Mouse (Mus musculus) midbrain, embryonic 16.5 days (tissue): ENCODE results near the gene Tmem121b. TPM values are rescaled to one million over a fixed set of nuclear protein-coding genes. Genes with fewer than 3 reads are reported as not detected.

ENCODE experiments used
- ATAC-seq: fragments of 200-750 bp; cut with Nextera tagmentation; 2 replicates; pipeline ENCODE4 v1.8.0; 2017; ENCODE audit warnings: moderate TSS enrichment
- H3K27ac ChIP-seq: fragments of 300-500 bp; sonication (generic); 2 replicates; pipeline ENCODE4 v1.5.1; 2014; ENCODE audit warnings: mild to moderate bottlenecking, low read length, mixed read lengths
- H3K27me3 ChIP-seq: fragments of 300-500 bp; sonication (generic); 2 replicates; pipeline ENCODE4 v1.6.1; 2014; ENCODE audit warnings: low read depth, low read length, mixed read lengths; ENCODE audit not compliant: control insufficient read depth, insufficient read depth
- H3K36me3 ChIP-seq: fragments of 300-500 bp; sonication (generic); 2 replicates; pipeline ENCODE4 v1.6.1; 2014; ENCODE audit warnings: mild to moderate bottlenecking, low read length, moderate library complexity, mixed read lengths; ENCODE audit not compliant: control insufficient read depth, insufficient read depth
- H3K4me1 ChIP-seq: fragments of 300-500 bp; sonication (generic); 2 replicates; pipeline ENCODE4 v1.6.1; 2014; ENCODE audit warnings: mild to moderate bottlenecking, low read length, mixed read lengths; ENCODE audit not compliant: control insufficient read depth, insufficient read depth
- H3K4me2 ChIP-seq: fragments of 300-500 bp; sonication (generic); 2 replicates; pipeline ENCODE4 v1.6.1; 2014; ENCODE audit warnings: mild to moderate bottlenecking, low read length, mixed read lengths
- H3K4me3 ChIP-seq: fragments of 300-500 bp; sonication (generic); 2 replicates; pipeline ENCODE4 v1.5.1; 2014; ENCODE audit warnings: low read depth, mild to moderate bottlenecking, low read length, moderate library complexity, mixed read lengths
- H3K9ac ChIP-seq: fragments of 300-500 bp; sonication (generic); 2 replicates; pipeline ENCODE4 v1.6.1; 2014; ENCODE audit warnings: low read depth, low read length, mixed read lengths
- H3K9me3 ChIP-seq: fragments of 300-500 bp; sonication (generic); replicated peaks from 2 replicates; pipeline ENCODE4 v1.6.1; 2014; ENCODE audit warnings: mild to moderate bottlenecking, low read length, mixed read lengths; ENCODE audit not compliant: control insufficient read depth, poor library complexity, severe bottlenecking
- WGBS: fragments of 180-500 bp; shearing (Covaris S2); extraction: QIAGEN DNeasy Blood & Tissue Kit; methylation state at CpG from one replicate; pipeline ENCODE4 v1.1.7; 2014; 5-methylcytosine and 5-hydroxymethylcytosine counted together
- polyA plus RNA-seq: library from polyadenylated mRNA; unstranded; fragments of >200 nt; fragmentation: Nextera tagmentation; extraction: Ambion mirVana; gene quantifications from 2 replicates; pipeline ENCODE4 v1.2.1, GENCODE M21; 2015

Tmem121b gene
- polyA plus RNA-seq, 1 experiment from 2014 or later = 2.6 TPM

- 86% methylated on average over 5 of the region's 5 CpGs for WGBS
- no peak for ATAC-seq
- H3K36me3 ChIP-seq = no peaks in the 10 kb centered on the region
Observed at GRCm38 (mm10) chr6:120453103-120453445, 40.5 kb downstream of the Tmem121b start.

GRCm38 (mm10) chr6:120452384-120453102 lies 41.1 kb downstream of the Tmem121b start:
- H3K36me3 ChIP-seq = no peaks in the 10 kb centered on the region
- no peaks in the 10 kb centered on the region for H3K9me3 ChIP-seq
- H3K4me1 ChIP-seq = no peaks in the 10 kb centered on the region
- H3K9ac ChIP-seq = no peak overlapping the region
- no peaks in the 10 kb centered on the region for H3K27me3 ChIP-seq
- H3K4me3 ChIP-seq = no peak overlapping the region
- 93% methylated on average over 11 of the region's 11 CpGs for WGBS
- no peak for ATAC-seq
- no peak overlapping the region for H3K27ac ChIP-seq
- H3K4me2 ChIP-seq = no peak overlapping the region

More at GRCm38 (mm10) chr6:120453103-120453445, 40.5 kb downstream of the Tmem121b start:
- Histone ChIP-seq H3K4me3 (no peak overlapping the region), H3K4me1 (no peaks in the 10 kb centered on the region), H3K9ac (no peak overlapping the region), H3K9me3 (no peaks in the 10 kb centered on the region), H3K4me2 (no peak overlapping the region), H3K27me3 (no peaks in the 10 kb centered on the region), H3K27ac (no peak overlapping the region)

- ATAC-seq = no peak
Observed at GRCm38 (mm10) chr6:120450208-120450607, 43.4 kb downstream of the Tmem121b start.

GRCm38 (mm10) chr6:120443363-120444355 lies 49.9 kb downstream of the Tmem121b start:
- H3K27me3 ChIP-seq = no peaks in the 10 kb centered on the region
- no peak overlapping the region for H3K4me2 ChIP-seq
- H3K9me3 ChIP-seq = no peaks in the 10 kb centered on the region
- no peak overlapping the region for H3K9ac ChIP-seq
- WGBS = 75% methylated on average over 14 of the region's 14 CpGs
- H3K4me1 ChIP-seq = no peaks in the 10 kb centered on the region
- H3K4me3 ChIP-seq = no peak overlapping the region
- H3K36me3 ChIP-seq = peaks cover 7% of the 10 kb centered on the region; the same call in 1 of the 2 replicates
- no peak for ATAC-seq
- H3K27ac ChIP-seq = no peak overlapping the region

More at GRCm38 (mm10) chr6:120450208-120450607, 43.4 kb downstream of the Tmem121b start:
- H3K27ac ChIP-seq = no peak overlapping the region
- 86% methylated on average over 3 of the region's 3 CpGs for WGBS
- H3K4me1 ChIP-seq = no peaks in the 10 kb centered on the region
- no peak overlapping the region for H3K4me2 ChIP-seq
- H3K9me3 ChIP-seq = no peaks in the 10 kb centered on the region
- no peaks in the 10 kb centered on the region for H3K27me3 ChIP-seq
- no peak overlapping the region for H3K4me3 ChIP-seq
- H3K9ac ChIP-seq = no peak overlapping the region
- H3K36me3 ChIP-seq = no peaks in the 10 kb centered on the region

GRCm38 (mm10) chr6:120442171-120442749 lies 51.3 kb downstream of the Tmem121b start:
- H3K4me3 ChIP-seq = no peak overlapping the region
- no peak overlapping the region for H3K4me2 ChIP-seq
- peaks cover 11% of the 10 kb centered on the region; the same call in 1 of the 2 replicates for H3K36me3 ChIP-seq
- ATAC-seq = no peak
- 92% methylated on average over 4 of the region's 4 CpGs for WGBS
- no peak overlapping the region for H3K9ac ChIP-seq
- no peak overlapping the region for H3K27ac ChIP-seq
- H3K9me3 ChIP-seq = no peaks in the 10 kb centered on the region
- no peaks in the 10 kb centered on the region for H3K27me3 ChIP-seq
- H3K4me1 ChIP-seq = no peaks in the 10 kb centered on the region

Other genes starting within 250 kb of the Tmem121b start
- gene D330020A13Rik, start 199.4 kb downstream of the Tmem121b start, polyA plus RNA-seq = not detected in 2 replicates
- gene B4galnt3, start 199.2 kb downstream of the Tmem121b start, polyA plus RNA-seq = 0.11 TPM in 1 of 2 replicates, not detected in the other
- 32.0 and 37.8 TPM in 2 replicates for gene Kdm5a, start 129.7 kb downstream of the Tmem121b start, polyA plus RNA-seq
- 10.5 and 11.3 TPM in 2 replicates for gene Ccdc77, start 129.4 kb downstream of the Tmem121b start, polyA plus RNA-seq
- 2.3 and 3.5 TPM in 2 replicates for gene Il17ra, start 30.6 kb downstream of the Tmem121b start, polyA plus RNA-seq
- 14.6 and 15.0 TPM in 2 replicates for gene Hdhd5, start 37.5 kb upstream of the Tmem121b start, polyA plus RNA-seq
- 1.3 and 1.6 TPM in 2 replicates for gene Cecr2, start 172.6 kb upstream of the Tmem121b start, polyA plus RNA-seq